Mouse (Mus musculus) E14TG2a.4 (cell line): ENCODE data around the gene Wapl.

Source experiments
- H3K27me3 ChIP-seq: 2 replicates; pipeline ENCODE4 v1.6.1; 2014; ENCODE audit warnings: low read length, control low read depth; ENCODE audit not compliant: insufficient read depth
- H3K36me3 ChIP-seq: 2 replicates; pipeline ENCODE4 v1.6.1; 2014; ENCODE audit warnings: low read length, control low read depth; ENCODE audit not compliant: insufficient read depth
- H3K4me1 ChIP-seq: replicated peaks from 2 replicates; pipeline ENCODE4 v1.6.1; 2014; ENCODE audit warnings: low read depth, low read length, control low read depth
- H3K4me3 ChIP-seq: replicated peaks from 2 replicates; pipeline ENCODE4 v1.5.1; 2014; ENCODE audit warnings: mild to moderate bottlenecking, low read length
- H3K9me3 ChIP-seq: 2 replicates; pipeline ENCODE4 v1.6.1; 2014; ENCODE audit warnings: low read length, control low read depth
- CTCF ChIP-seq: conservative IDR thresholded peaks from 2 replicates; pipeline ENCODE4 v1.5.1; 2014; ENCODE audit warnings: low read length
- NANOG ChIP-seq: IDR thresholded peaks from 2 replicates; pipeline ENCODE4 v1.6.1; 2014; ENCODE audit warnings: borderline replicate concordance, low read length, mixed read lengths
- POU5F1 ChIP-seq: IDR thresholded peaks from 2 replicates; pipeline ENCODE4 v1.6.1; 2014; ENCODE audit warnings: low read length, borderline replicate concordance

Gene Wapl

GRCm38 (mm10) chr14:34674932-34675331, 1.2 kb downstream of the Wapl start:
- Histone ChIP-seq H3K27me3 (no peaks in the 10 kb centered on the region), H3K9me3 (no peaks in the 10 kb centered on the region), H3K4me3 (peak overlapping the region; percentile 96), H3K36me3 (peaks cover 30% of the 10 kb centered on the region), H3K4me1 (peaks cover 72% of the 10 kb centered on the region)
- TF ChIP-seq POU5F1 (no peak), NANOG (no peak), CTCF (no peak)

GRCm38 (mm10) chr14:34675347-34675865, 1.7 kb downstream of the Wapl start:
- Histone ChIP-seq H3K4me3 (peak overlapping the region; percentile 96), H3K27me3 (no peaks in the 10 kb centered on the region), H3K9me3 (no peaks in the 10 kb centered on the region), H3K36me3 (peaks cover 33% of the 10 kb centered on the region), H3K4me1 (peaks cover 71% of the 10 kb centered on the region)
- TF ChIP-seq CTCF: no peak
- TF ChIP-seq POU5F1: no peak
- TF ChIP-seq NANOG: no peak

- no peaks in the 10 kb centered on the region for H3K27me3 ChIP-seq
- no peak overlapping the region for H3K4me3 ChIP-seq
- no peaks in the 10 kb centered on the region for H3K9me3 ChIP-seq
- H3K36me3 ChIP-seq: peaks cover 78% of the 10 kb centered on the region
- H3K4me1 ChIP-seq: peaks cover 81% of the 10 kb centered on the region
- TF ChIP-seq POU5F1: no peak
- no peak for TF ChIP-seq CTCF
- no peak for TF ChIP-seq NANOG
Measured at GRCm38 (mm10) chr14:34680815-34681214, 7.1 kb downstream of the Wapl start.

GRCm38 (mm10) chr14:34684989-34685388, 11.3 kb downstream of the Wapl start:
- H3K4me3 ChIP-seq: no peak overlapping the region
- H3K4me1 ChIP-seq: peaks cover 79% of the 10 kb centered on the region
- TF ChIP-seq NANOG (no peak), POU5F1 (no peak), CTCF (no peak)
- H3K27me3 ChIP-seq: no peaks in the 10 kb centered on the region
- peaks cover 59% of the 10 kb centered on the region for H3K36me3 ChIP-seq
- no peaks in the 10 kb centered on the region for H3K9me3 ChIP-seq

- TF ChIP-seq POU5F1 (peak; percentile 81), CTCF (no peak), NANOG (peak; percentile 84)
- H3K27me3 ChIP-seq: no peaks in the 10 kb centered on the region
- peak overlapping the region; percentile 64 for H3K4me3 ChIP-seq
- H3K36me3 ChIP-seq: peaks cover 59% of the 10 kb centered on the region
- peaks cover 73% of the 10 kb centered on the region for H3K4me1 ChIP-seq
- no peaks in the 10 kb centered on the region for H3K9me3 ChIP-seq
Measured at GRCm38 (mm10) chr14:34693970-34694369, 20.2 kb downstream of the Wapl start.

- TF ChIP-seq NANOG (no peak), POU5F1 (no peak)
- H3K4me1 ChIP-seq: peaks cover 43% of the 10 kb centered on the region
- H3K27me3 ChIP-seq: no peaks in the 10 kb centered on the region
- no peaks in the 10 kb centered on the region for H3K9me3 ChIP-seq
- no peak overlapping the region for H3K4me3 ChIP-seq
- H3K36me3 ChIP-seq: peaks cover 51% of the 10 kb centered on the region
Measured at GRCm38 (mm10) chr14:34697376-34697775, 23.6 kb downstream of the Wapl start.

GRCm38 (mm10) chr14:34710209-34710608, 36.5 kb downstream of the Wapl start:
- Histone ChIP-seq H3K36me3 (peaks cover 36% of the 10 kb centered on the region), H3K9me3 (peaks cover 5% of the 10 kb centered on the region; the same call in 1 of the 2 replicates), H3K4me1 (peaks cover 35% of the 10 kb centered on the region), H3K4me3 (no peak overlapping the region), H3K27me3 (no peaks in the 10 kb centered on the region)
- TF ChIP-seq CTCF: no peak

- peaks cover 5% of the 10 kb centered on the region; the same call in 1 of the 2 replicates for H3K9me3 ChIP-seq
- H3K4me1 ChIP-seq: peaks cover 35% of the 10 kb centered on the region
- TF ChIP-seq POU5F1 (no peak), CTCF (no peak), NANOG (no peak)
- peaks cover 53% of the 10 kb centered on the region for H3K36me3 ChIP-seq
- no peak overlapping the region; the same call in 1 of the 2 replicates for H3K4me3 ChIP-seq
- H3K27me3 ChIP-seq: no peaks in the 10 kb centered on the region
Measured at GRCm38 (mm10) chr14:34712027-34712426, 38.3 kb downstream of the Wapl start.

GRCm38 (mm10) chr14:34712857-34713256, 39.1 kb downstream of the Wapl start:
- Histone ChIP-seq H3K4me1 (peaks cover 35% of the 10 kb centered on the region), H3K9me3 (peaks cover 5% of the 10 kb centered on the region; the same call in 1 of the 2 replicates), H3K27me3 (no peaks in the 10 kb centered on the region), H3K36me3 (peaks cover 57% of the 10 kb centered on the region), H3K4me3 (no peak overlapping the region)
- no peak for TF ChIP-seq POU5F1
- no peak for TF ChIP-seq CTCF
- no peak for TF ChIP-seq NANOG
